Mouse (Mus musculus): ENCODE results near the gene Slc38a7.

GRCm38 (mm10) chr8:95841436-95841835 lies 11.9 kb downstream of the Slc38a7 start:
- no peak for TF ChIP-seq GATA1 (IDR thresholded peaks at IDR 0.05; ENCODE audit: borderline replicate concordance, low read length)
- TF ChIP-seq FLI1 (IDR thresholded peaks at IDR 0.05; ENCODE audit: low read length): no peak
